Mouse (Mus musculus): ENCODE results near the gene Lgals7. TPM values are rescaled to one million over a fixed set of nuclear protein-coding genes. Genes with fewer than 3 reads are reported as not detected.

Lgals7 gene
- not detected for total RNA-seq (2022)

- no peak for DNase-seq (ENCODE audit: low spot score in 2 of 2)
These were observed at the start of gene Lgals7 for GRCm38 (mm10) chr7:28863540-28863939. Gene Lgals7 (plus strand): TSS chr7:28863853.

GRCm38 (mm10) chr7:28814306-28815034, 49.2 kb upstream of the Lgals7 start:
- DNase-seq (ENCODE audit: low spot score in 2 of 2) = no peak

DNA sequence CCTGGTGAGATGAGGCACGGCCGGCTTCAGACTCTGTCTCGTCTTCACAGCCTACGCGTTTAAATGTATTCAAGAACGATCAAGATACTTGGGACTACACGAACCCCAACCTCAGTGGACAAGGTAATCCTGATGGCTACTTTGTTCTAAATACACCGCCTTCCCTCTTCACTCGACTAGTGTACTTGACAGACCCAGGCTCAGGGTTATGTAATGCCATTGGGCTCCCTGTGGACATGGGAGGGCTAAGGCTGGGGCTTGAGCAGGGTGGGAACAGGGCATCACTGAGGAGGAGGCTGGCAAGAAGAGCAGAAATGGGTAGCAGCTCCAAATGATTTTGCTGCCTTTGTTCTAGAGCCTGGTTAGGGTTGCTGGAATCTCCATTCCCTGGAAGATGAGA, 48.4 kb upstream of the Lgals7 start:
- DNase-seq (ENCODE audit: low spot score in 2 of 2) = no peak

DNA sequence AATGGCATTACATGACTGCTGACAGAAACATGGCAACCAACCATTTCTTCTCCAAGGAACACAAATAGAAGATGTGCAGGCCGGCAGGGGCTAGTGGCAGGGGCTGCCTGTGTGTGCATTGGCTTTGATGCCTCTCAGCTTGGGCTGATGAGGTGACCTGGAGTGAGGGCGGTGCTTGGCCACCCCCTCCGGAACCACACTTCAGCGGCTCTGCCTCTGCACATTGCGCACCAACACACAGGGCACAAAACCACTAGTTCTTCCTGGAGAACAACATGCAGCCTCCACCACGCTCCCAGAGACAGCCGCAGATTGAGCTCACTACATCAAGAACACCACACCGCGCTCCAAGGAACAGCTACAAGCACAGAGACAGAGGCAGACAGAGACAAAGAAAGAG, 47.5 kb upstream of the Lgals7 start:
- no peak for DNase-seq (ENCODE audit: low spot score in 2 of 2)

DNA sequence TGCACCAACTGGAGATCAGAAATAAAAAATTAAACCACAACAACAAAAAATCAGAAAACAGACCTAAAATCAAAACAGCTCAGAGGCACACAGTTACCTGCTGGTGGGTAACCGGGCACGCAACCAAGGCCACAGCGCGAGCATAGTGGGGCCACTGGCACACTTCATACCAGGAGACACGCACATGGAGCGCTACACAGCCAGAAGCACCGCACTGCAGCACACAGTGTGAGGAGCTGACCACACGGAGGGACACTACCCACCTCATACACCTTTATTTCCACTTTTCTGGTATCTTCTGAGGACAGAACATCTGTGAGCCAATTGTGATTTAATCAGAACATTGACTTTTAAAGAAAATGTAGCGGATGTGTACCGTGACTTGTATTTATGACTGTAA, 46.7 kb upstream of the Lgals7 start:
- DNase-seq (ENCODE audit: low spot score in 2 of 2) = no peak

- DNase-seq (ENCODE audit: low spot score in 2 of 2) = no peak
These were observed 46.1 kb upstream of the Lgals7 start for GRCm38 (mm10) chr7:28817524-28817923.

DNA sequence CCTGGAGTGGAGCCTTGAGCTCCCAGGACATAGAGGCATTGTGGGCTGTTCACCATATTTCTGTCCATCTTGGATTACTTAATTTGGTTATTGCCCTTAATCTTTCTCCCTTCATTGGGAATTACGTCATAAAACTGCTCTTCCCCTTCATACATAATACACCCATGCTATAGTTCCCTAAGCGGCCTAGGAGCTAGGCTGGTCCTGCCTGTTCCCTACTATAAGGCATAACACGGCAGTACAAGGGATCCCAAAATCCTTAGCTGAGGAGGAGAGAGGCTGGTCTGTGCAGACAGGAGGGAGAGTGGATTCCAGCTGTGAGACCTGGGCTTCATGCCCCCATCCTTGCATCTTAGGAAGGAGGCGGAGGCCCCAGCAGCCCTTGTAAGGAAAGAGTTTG, 45.7 kb upstream of the Lgals7 start:
- no peak for DNase-seq (ENCODE audit: low spot score in 2 of 2)

DNA sequence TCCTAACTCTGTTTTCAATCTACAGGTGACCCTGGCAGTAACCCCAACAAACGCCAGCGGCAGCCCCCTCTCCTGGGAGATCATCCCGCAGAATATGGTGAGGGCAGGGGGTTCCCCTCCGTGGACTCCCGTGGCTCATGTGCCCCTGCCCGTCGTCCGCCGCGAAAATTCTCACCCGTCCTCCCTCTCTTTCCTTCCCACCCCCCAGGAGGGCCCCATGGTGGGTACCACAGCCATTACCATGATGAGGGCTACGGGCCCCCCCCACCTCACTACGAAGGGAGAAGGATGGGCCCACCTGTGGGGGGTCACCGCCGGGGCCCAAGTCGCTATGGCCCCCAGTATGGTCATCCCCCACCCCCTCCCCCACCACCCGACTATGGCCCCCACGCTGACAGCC, 45.2 kb upstream of the Lgals7 start:
- DNase-seq (ENCODE audit: low spot score in 2 of 2) = no peak

GRCm38 (mm10) chr7:28818861-28819452, 44.7 kb upstream of the Lgals7 start:
- DNase-seq (ENCODE audit: low spot score in 2 of 2) = no peak

DNA sequence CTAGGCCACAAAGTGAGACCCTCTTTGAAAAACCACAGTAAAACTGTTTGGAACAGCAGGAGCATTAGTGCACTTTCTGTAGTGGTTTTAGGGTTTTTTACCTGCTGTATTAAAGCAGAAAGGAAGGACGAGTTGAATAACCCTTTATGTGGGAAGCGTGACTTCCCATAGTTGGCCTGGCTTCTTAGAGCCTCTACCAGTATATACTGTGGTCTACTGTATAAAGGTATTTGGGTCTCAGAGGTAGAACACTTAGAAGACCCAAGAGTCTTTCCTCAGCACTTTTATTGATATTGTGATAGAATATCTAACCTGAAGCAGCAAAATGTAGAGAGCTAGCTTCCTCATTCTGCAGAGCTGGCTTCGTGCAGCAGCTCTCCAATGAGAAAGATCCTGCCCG, 44.1 kb upstream of the Lgals7 start:
- no peak for DNase-seq (ENCODE audit: low spot score in 2 of 2)

DNA sequence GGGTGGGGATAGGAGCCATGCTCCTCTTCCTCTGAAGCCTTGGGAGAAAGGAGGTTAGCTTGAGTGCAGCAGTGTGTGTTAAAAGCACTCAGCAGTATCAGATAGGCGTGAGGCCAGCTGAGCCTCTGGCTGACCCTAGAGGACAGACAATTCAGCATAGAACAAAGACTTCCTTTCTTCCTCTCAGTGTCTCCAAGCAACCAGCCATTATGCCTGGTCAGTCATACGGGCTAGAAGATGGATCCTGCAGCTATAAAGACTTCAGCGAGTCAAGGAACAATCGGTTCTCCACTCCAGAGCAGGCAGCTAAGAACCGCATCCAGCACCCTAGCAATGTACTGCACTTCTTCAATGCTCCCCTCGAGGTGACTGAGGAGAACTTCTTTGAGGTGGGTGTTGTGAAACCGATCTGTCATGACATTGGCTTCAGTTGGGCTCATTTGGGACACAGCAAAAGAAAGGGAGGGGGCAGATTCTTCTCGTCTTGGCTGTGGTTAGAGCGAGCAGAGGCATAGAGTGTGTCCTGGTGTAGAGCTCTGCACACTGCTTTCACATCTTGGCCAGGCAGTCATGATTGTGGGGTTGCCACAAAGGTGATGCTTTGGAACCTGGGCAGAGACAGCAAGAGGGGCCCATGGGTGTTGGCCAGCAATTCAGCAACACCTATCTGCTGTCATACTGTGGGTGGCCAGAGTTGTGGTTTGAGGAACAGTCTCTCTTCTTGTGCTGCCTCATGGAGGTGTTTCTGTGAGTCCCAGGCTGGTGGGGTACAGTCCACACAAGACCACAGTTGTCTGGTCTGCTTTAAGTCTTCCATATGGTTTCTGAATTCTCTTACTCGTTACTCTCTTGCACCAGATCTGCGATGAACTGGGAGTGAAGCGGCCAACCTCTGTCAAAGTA, 43.0 kb upstream of the Lgals7 start:
- no peak for DNase-seq (ENCODE audit: low spot score in 2 of 2)

- DNase-seq (ENCODE audit: low spot score in 2 of 2) = peak; percentile 40 to 48
These were observed 42.3 kb upstream of the Lgals7 start for GRCm38 (mm10) chr7:28821261-28821831.

DNA sequence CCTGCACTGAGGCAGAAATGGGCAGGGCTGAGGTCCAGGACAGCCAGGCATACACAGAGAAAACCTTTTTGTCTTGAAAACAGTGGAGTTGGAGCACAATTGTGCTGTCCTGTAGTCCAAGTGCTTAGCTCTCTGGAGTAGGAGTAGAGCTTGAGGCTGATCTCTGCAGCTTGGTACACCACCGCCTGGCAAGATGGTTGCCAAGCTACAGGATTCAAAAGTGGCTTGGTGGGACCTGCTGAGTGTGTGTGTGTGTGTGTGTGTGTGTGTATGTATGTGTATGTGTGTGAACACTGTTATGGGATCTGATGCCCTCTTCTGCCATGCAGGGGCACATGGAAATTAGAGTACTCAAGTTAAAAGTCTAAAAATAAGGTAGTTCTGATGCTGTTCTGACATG, 41.1 kb upstream of the Lgals7 start:
- DNase-seq (ENCODE audit: low spot score in 2 of 2) = no peak

DNA sequence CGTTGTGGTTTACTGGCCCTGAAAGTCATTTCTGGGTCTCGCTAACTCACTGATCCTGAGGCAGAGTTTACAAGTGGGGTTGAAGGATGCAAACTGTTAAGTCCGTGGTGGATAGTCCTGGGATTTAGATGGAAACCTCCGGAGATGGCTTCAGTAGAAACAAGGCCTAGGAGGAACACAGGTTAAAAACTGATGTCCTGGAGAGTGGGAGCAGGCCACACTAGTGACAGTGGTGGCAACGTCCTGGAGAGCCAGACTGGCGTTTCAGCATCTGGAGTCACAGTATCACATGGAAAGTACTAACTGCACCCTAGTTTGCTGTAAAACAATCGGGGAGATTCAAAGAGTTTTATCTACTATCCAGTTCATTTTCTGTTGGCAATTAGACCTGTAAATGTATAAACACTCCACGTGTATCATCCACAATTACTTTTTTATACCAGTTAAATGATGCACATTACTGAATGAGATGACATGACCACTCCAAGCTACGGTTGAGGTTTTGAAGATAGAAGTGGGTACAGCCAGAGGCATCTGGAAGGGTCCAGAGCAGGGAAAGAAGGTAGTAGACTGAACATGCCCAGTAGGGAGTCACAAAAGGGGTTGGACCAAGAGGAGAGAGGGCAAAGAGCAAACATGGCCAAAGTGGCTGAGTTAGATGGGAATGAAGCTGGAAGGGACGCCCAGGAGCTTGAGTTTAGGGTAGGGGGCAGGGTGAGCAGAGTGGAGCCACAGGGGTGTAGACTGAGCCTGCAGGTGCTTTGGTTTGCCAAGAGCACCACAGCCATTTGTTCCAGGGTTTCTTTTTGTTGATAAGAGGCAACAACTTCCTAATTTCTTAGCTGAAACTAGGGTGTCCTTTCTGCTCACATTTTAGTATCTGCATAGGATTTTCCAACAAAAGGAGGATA, 40.4 kb upstream of the Lgals7 start:
- DNase-seq (ENCODE audit: low spot score in 2 of 2) = no peak

DNA sequence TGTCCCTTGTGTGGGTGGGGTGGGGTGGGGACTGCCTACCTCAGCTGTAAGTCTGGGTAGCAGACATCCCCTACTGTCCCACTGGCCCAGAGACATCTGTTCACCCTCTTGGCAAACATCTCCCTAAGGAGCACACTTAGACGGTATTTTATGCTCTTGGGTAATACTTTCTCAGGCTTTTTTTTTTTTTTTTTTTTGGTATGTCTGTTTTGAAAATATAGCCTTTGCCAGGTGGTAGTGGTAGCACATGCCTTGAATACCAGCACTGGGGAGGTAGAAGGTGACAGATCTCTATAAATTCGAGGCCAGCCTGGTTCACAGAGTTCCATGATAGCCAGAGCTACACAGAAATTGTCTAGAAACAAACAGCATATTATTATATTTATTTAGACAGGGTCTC, 39.7 kb upstream of the Lgals7 start:
- no peak for DNase-seq (ENCODE audit: low spot score in 2 of 2)

DNA sequence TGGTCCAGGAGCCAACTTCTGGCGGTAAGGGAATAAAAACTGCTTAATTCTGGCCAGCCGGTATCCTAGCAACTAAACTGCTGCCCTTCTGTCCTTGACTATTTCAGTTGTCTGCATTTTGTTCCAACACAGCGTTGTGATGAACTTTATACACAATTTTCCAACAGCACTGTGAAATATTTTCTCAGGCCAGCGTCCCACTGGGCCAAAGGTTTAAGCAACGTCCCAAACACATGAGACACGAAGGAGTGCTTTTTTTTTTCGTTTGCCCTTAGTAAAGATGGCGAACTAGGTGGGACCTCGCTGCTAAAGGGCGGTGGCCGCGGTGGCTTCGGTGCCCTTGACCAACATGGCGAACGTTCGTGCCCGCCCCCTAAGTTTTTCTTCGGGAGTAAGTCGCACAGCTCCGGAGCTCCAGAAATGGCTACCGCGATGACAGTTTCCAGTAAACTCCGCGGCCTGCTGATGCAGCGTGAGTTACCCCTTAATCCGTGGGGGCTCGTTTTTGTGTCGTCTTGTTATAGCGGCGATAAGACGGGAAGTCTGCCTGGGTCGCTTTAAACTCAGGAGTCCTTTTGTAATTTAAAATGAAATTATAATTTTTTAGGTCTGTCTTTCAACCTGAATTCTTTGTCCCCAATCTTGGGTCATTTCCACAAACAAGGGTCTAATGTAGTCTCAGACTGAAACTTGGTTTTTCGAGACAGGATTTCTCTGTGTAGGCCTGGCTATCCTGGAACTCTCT, 38.5 kb upstream of the Lgals7 start, which contains the start of gene Ech1:
Ech1 (plus strand) TSS at position 277 of the 745 bp plus-strand sequence.
- DNase-seq (ENCODE audit: low spot score in 2 of 2) = peak; percentile 84 to 89

- no peak for DNase-seq (ENCODE audit: low spot score in 2 of 2)
These were observed 37.8 kb upstream of the Lgals7 start for GRCm38 (mm10) chr7:28825686-28826401.

DNA sequence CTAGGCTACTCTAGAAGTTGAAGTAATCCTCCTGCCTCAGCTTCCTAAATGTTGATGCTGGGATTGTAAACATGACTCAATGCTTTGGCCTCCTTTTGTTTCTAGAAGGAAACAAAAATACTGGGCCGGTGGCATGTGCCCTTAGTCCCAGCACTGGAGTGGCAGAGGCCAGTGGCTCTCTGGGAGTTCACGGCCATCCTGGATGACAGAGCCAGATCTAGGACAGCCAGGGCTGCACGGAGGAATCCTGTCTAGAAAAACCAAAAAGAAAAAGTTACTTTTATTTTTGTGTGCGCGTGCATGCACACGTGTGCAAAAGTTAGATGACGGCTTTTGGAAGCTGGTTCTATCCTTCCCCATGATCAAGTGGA, 37.3 kb upstream of the Lgals7 start:
- DNase-seq (ENCODE audit: low spot score in 2 of 2) = no peak

DNA sequence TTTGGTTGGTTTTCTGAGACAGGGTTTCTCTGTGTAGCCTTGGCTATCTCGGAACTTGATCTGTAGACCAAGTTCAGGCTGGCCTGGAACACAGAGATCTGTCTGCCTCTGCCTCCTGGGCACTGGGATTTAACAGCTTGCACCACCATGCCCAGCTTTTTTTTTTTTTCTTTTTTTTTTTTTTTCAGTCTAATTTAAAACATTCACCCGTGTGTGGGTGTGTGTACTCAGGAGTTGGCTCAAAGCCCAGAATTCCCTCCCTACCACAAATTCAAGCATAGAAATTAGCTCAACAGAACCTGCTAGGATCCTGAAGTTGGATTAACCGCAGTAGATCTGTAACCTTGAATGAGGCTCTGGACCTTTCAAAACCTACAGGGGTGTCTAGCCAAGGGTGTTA, 36.3 kb upstream of the Lgals7 start:
- no peak for DNase-seq (ENCODE audit: low spot score in 2 of 2)

- no peak for DNase-seq (ENCODE audit: low spot score in 2 of 2)
These were observed 33.8 kb upstream of the Lgals7 start for GRCm38 (mm10) chr7:28829821-28830220.

All from gastrocnemius, adult 8-10 months (tissue).